ENCODE assay signal across 10 mouse cellular contexts in genomic region chr9:75289545-75289944, GRCm38 (mm10). TPM values are rescaled to one million over a fixed set of nuclear protein-coding genes. Genes with fewer than 3 reads are reported as not detected.
DNase-seq lines count a peak whose midpoint lies in the region; TF ChIP-seq lines count a peak whose summit lies in the region.
"Had no signal": no experiment of that assay in that cellular context is flagged by ENCODE, and none has a peak within 500 bp of the region (broad histone marks: within the 10 kb centered on the region; RNA-seq: fewer than 3 reads in every experiment).

No protein-coding gene starts in this region.

- DNase-seq in heart, adult 18-20 months, result peak; percentile 11 to 29
- no peak for DNase-seq in heart, embryonic 10.5 days (ENCODE audit: low spot score)
- DNase-seq in 3T3-L1 (ENCODE audit: low read depth, low spot score) (peak; percentile 58), ES-E14 (ENCODE audit: low read depth, low spot score) (peak; percentile 65)
- peak; percentile 52 for DNase-seq in induced T-regulatory cell, adult 2 months (ENCODE audit: low read depth)
- DNase-seq in right cerebral cortex, postnatal 25 days, result no peak
- DNase-seq in left cerebral cortex, postnatal 25 days (ENCODE audit: low spot score in 2 of 2), result no peak
- no peak for DNase-seq in right cerebral cortex, postnatal 14 days

- H3K9me3 ChIP-seq in heart, embryonic 10.5 days, result no peaks in the 10 kb centered on the region
- no peaks in the 10 kb centered on the region for H3K9me3 ChIP-seq in ES-E14 (ENCODE audit: control insufficient read depth, insufficient read depth, low read depth, low read length)

- intact Hi-C loops in left cerebral cortex, postnatal 25 days (cut with DNase I), result no loop called here

- no peak overlapping the region for H3K9ac ChIP-seq in ES-E14 (ENCODE audit: insufficient read depth, low read depth, low read length, poor library complexity, severe bottlenecking)

- 47% methylated on average over 4 of the region's 4 CpGs for WGBS in heart, embryonic 10.5 days

- H3K36me3 ChIP-seq in heart, embryonic 10.5 days, result no peaks in the 10 kb centered on the region; the same call in 1 of the 2 replicates
- no peaks in the 10 kb centered on the region for H3K36me3 ChIP-seq in ES-E14 (ENCODE audit: control insufficient read depth, insufficient read depth, low read length, poor library complexity, severe bottlenecking)

- H3K27ac ChIP-seq in heart, embryonic 10.5 days, result no peak overlapping the region
- H3K27ac ChIP-seq in ES-E14 (ENCODE audit: insufficient read depth, low read depth, low read length, poor library complexity, severe bottlenecking), result no peak overlapping the region
- H3K27ac ChIP-seq: macrophage had no signal

- no peak overlapping the region for H3K4me3 ChIP-seq in heart, embryonic 10.5 days
- no peak overlapping the region for H3K4me3 ChIP-seq in ES-E14 (ENCODE audit: insufficient read depth in 1 of 2, low read depth in 1 of 2, low read length in 2 of 2, poor library complexity in 1 of 2, severe bottlenecking in 1 of 2)

- no peaks in the 10 kb centered on the region; the same call in 1 of the 2 replicates for H3K27me3 ChIP-seq in heart, embryonic 10.5 days (ENCODE audit: insufficient read depth, poor library complexity, severe bottlenecking)

- in situ Hi-C loops in ES-E14 (cut with MboI; ENCODE audit: low sequenced_read_pairs in 2 of 2, unreplicated experiment in 2 of 2), result no loop called here

- peaks cover 9% of the 10 kb centered on the region for H3K4me1 ChIP-seq in heart, embryonic 10.5 days
- peaks cover 3 to 12% of the 10 kb centered on the region in 2 experiments; a peak in 3 of 4 replicates for H3K4me1 ChIP-seq in ES-E14 (ENCODE audit: control insufficient read depth in 2 of 2, insufficient read depth in 2 of 2, low read length in 2 of 2, poor library complexity in 1 of 2)

TF ChIP-seq in ES-E14, 5 proteins besides CTCF, POLR2A, EP300 and RAD21:
- TF ChIP-seq MAFK (IDR thresholded peaks at IDR 0.05; ENCODE audit: insufficient read depth, low read depth, low read length) (no peak), ZC3H11A (IDR thresholded peaks at IDR 0.05; ENCODE audit: borderline replicate concordance, low read depth, low read length) (no peak), HCFC1 (IDR thresholded peaks at IDR 0.05; ENCODE audit: borderline replicate concordance, insufficient read depth, low read length) (no peak), ZNF384 (IDR thresholded peaks at IDR 0.05; ENCODE audit: low read depth, low read length) (no peak), CHD2 (IDR thresholded peaks at IDR 0.05; ENCODE audit: low read depth, low read length) (no peak)

RNA-seq across cellular contexts. Expression of gene Gnb5, which starts 16.5 kb away (rescaled TPM):
- total RNA-seq in heart, adult 18-20 months (2021), result 10 to 100 TPM; 21.9 to 24.9 TPM
- polyA plus RNA-seq in heart, embryonic 10.5 days (2016; fragmentation: Nextera tagmentation; extraction: Ambion mirVana), result 40.4 and 58.1 TPM in 2 replicates
- total RNA-seq in ES-E14 (2012; rRNA removed), result 5.7 and 6.7 TPM in 2 replicates
- 100 to 1,000 TPM; 151 to 154 TPM for total RNA-seq in left cerebral cortex, postnatal 25 days (2021)

RNA-seq across cellular contexts. Expression of gene Myo5c, which starts 57.7 kb away (rescaled TPM):
- total RNA-seq in heart, adult 18-20 months (2021), result 1 to 10 TPM; 3.3 to 4.1 TPM
- 0.51 and 1.4 TPM in 2 replicates for polyA plus RNA-seq in heart, embryonic 10.5 days (2016; fragmentation: Nextera tagmentation; extraction: Ambion mirVana)
- total RNA-seq in ES-E14 (2012; rRNA removed), result 7.5 and 7.6 TPM in 2 replicates
- total RNA-seq in left cerebral cortex, postnatal 25 days (2021), result 1 to 10 TPM; 3.0 to 4.2 TPM
- polyA plus RNA-seq: macrophage had no signal

RNA-seq across cellular contexts. Expression of gene Bcl2l10, which starts 58.0 kb away (rescaled TPM):
- total RNA-seq in heart, adult 18-20 months (2021), result under 1 TPM in 1 of 2 experiments, not detected in 1; 0.23 TPM
- not detected in 2 replicates for polyA plus RNA-seq in heart, embryonic 10.5 days (2016; fragmentation: Nextera tagmentation; extraction: Ambion mirVana)
- 0.71 and 1.1 TPM in 2 replicates for total RNA-seq in ES-E14 (2012; rRNA removed)
- not detected for total RNA-seq in left cerebral cortex, postnatal 25 days (2021)
- polyA plus RNA-seq: heart, embryonic 16.5 days; macrophage had no signal

Comparison
In these comparisons a context has a peak if more than half of its experiments do, and no peak if none do; other contexts are left out.
1. DNase-seq: peak in heart, adult 18-20 months (2 of 2), 3T3-L1 (single experiment), ES-E14 (single experiment) and induced T-regulatory cell, adult 2 months (single experiment); none in heart, embryonic 10.5 days (single experiment), right cerebral cortex, postnatal 25 days (single experiment), left cerebral cortex, postnatal 25 days (0 of 2) and right cerebral cortex, postnatal 14 days (single experiment).
2. RNA of gene Gnb5, which starts 16.5 kb away (total RNA-seq): 151 to 154 TPM in left cerebral cortex, postnatal 25 days; 21.9 to 24.9 TPM in heart, adult 18-20 months and 5.7 to 6.7 TPM in ES-E14; every median in the first group is over 4 times any median in the second.